Mouse (Mus musculus) neutrophil, adult 83 days (primary cell): ENCODE results near the gene Parpbp. TPM values are rescaled to one million over a fixed set of nuclear protein-coding genes. Genes with fewer than 3 reads are reported as not detected.

Experiments
- total RNA-seq, 2 experiments: library from RNA; stranded (reverse); gene quantifications; one replicate each; pipeline ENCODE4 v1.2.4; 2023

Gene Parpbp
- total RNA-seq: 10 to 100 TPM in 1 of 2 experiments, 1 to 10 TPM in 1; 7.5 to 12.1 TPM

GRCm38 (mm10) chr10:88146707-88147477, at the start of gene Parpbp, which contains the start of gene Nup37:
Gene Parpbp (minus strand): TSS chr10:88146941.
Gene Nup37 (plus strand): TSS chr10:88146992.

GRCm38 (mm10) chr10:88090772-88091171, 56.0 kb downstream of the Parpbp start, which contains the start of gene Pmch:
Gene Pmch (plus strand): TSS chr10:88091072.

Other genes with a start within 250 kb of the Parpbp start
- gene Pmch, start 55.9 kb downstream of the Parpbp start, total RNA-seq: not detected
- gene Nup37, start 51 bp upstream of the Parpbp start, total RNA-seq: 10 to 100 TPM; 11.8 to 13.2 TPM
- gene Washc3, start 54.2 kb upstream of the Parpbp start, total RNA-seq: 10 to 100 TPM; 16.7 to 23.1 TPM
- 10 to 100 TPM; 32.1 to 33.1 TPM for gene Dram1, start 232.1 kb upstream of the Parpbp start, total RNA-seq
- 10 to 100 TPM; 23.4 to 24.8 TPM for gene Gnptab, start 232.2 kb upstream of the Parpbp start, total RNA-seq